Mouse (Mus musculus) intestine, embryonic 15.5 days (tissue): ENCODE measurements around the gene Tmem50a. TPM values are rescaled to one million over a fixed set of nuclear protein-coding genes. Genes with fewer than 3 reads are reported as not detected.

ENCODE experiments used
- ATAC-seq: fragments of 200-750 bp; cut with Nextera tagmentation; 2 replicates; pipeline ENCODE4 v1.8.0; 2017; ENCODE audit warnings: moderate TSS enrichment, moderate library complexity
- H3K27ac ChIP-seq: fragments of 300-500 bp; sonication (generic); 2 replicates; pipeline ENCODE4 v1.5.1; 2015; ENCODE audit warnings: mild to moderate bottlenecking, inconsistent platforms
- H3K27me3 ChIP-seq: fragments of 300-500 bp; sonication (generic); replicated peaks from 2 replicates; pipeline ENCODE4 v1.6.1; 2015; ENCODE audit warnings: inconsistent platforms
- H3K36me3 ChIP-seq: fragments of 300-500 bp; sonication (generic); 2 replicates; pipeline ENCODE4 v1.6.1; 2015; ENCODE audit warnings: inconsistent platforms
- H3K4me1 ChIP-seq: fragments of 300-500 bp; sonication (generic); replicated peaks from 2 replicates; pipeline ENCODE4 v1.6.1; 2015; ENCODE audit warnings: inconsistent platforms
- H3K4me2 ChIP-seq: fragments of 300-500 bp; sonication (generic); replicated peaks from 2 replicates; pipeline ENCODE4 v1.6.1; 2015; ENCODE audit warnings: mild to moderate bottlenecking, inconsistent platforms
- H3K4me3 ChIP-seq: fragments of 300-500 bp; sonication (generic); replicated peaks from 2 replicates; pipeline ENCODE4 v1.5.1; 2015; ENCODE audit warnings: inconsistent platforms
- H3K9ac ChIP-seq: fragments of 300-500 bp; sonication (generic); 2 replicates; pipeline ENCODE4 v1.6.1; 2015; ENCODE audit warnings: inconsistent platforms
- H3K9me3 ChIP-seq: fragments of 300-500 bp; sonication (generic); 2 replicates; pipeline ENCODE4 v1.6.1; 2016; ENCODE audit warnings: inconsistent platforms
- WGBS: fragments of 180-500 bp; shearing (Covaris S2); methylation state at CpG from one replicate; pipeline ENCODE4 v1.1.7; 2015; 5-methylcytosine and 5-hydroxymethylcytosine counted together
- polyA plus RNA-seq: library from polyadenylated mRNA; unstranded; fragments of >200 nt; fragmentation: Nextera tagmentation; extraction: Ambion mirVana; gene quantifications from 2 replicates; pipeline ENCODE4 v1.2.1, GENCODE M21; 2015

Gene Tmem50a
- polyA plus RNA-seq, 1 experiment from 2014 or later: 146 TPM

DNA sequence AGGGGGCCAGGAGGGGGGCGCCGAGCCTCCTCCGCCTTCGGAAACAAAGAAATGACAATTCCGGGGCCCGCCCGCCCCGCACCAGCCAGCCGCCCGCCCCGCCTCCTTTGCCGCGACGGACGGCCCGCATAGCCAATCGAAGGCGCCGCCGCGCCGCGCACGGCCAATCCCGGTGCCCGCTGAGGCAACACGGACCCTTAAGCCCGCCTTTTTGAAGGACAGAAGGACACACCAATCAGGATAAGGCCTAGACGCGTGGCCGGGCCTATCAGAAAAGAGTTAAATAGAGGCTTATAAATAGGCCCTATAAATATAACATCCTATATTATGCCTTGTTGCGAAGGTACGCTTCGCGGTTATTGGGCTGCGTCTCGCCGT is 61.6 kb downstream of the Tmem50a start, which contains the start of gene Maco1:
Gene Maco1 (minus strand): TSS at position 87 of the 378 bp plus-strand sequence.
- Histone ChIP-seq H3K9ac (peak within 1 kb of the TSS; percentile 83), H3K4me1 (peaks cover 8% of the 10 kb centered on the region; the same call in 1 of the 2 replicates), H3K4me3 (peak within 1 kb of the TSS; percentile 86), H3K9me3 (no peaks in the 10 kb centered on the region), H3K4me2 (peak within 1 kb of the TSS; percentile 89), H3K36me3 (no peaks in the 10 kb centered on the region), H3K27ac (peak within 1 kb of the TSS; percentile 88), H3K27me3 (no peaks in the 10 kb centered on the region)
- peak; percentile 98 for ATAC-seq
- under 1% methylated on average over 38 of the region's 38 CpGs for WGBS

DNA sequence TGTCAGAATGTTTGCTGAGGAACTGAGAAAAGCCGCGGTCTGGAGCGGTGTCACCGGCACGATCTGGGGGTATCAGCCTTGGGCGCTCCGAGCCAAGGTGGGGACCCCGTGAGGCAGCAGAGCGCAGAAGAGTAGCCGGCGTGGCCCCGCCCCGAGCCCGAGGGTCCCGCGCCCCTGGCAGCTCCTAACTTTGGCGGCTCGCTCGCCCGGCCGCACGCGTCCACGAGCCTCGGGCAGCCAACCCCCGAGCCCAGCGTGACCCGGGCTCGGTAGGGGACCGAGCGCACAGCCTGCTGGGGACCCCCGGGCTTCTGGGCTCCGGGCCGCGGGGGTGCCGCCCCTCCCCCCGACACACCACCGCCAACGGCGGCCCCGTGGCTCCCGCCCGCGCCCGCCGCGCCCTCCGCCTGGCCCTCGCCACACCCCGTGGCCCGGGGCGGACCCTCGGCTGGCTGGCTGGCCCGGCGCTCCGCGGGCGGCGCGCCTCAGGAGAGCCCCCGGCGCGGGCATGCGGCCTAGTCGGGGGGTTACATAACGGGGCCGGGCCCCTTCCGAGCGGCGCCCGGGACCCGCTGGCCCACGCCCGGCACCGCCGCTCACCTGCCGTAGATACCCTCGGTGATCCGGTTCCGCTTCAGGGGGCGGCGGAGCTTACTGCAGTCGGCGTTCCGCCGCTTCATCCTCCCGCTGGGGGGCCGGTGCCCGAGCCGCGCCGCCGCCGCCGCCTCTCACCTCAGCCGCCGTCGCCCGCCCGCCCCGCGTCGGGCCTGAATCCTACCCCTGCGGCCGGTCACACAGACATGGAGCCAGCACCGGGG is 62.2 kb downstream of the Tmem50a start:
- peak overlapping the region; percentile 86 for H3K4me3 ChIP-seq
- WGBS: under 1% methylated on average over 85 of the region's 106 CpGs

DNA sequence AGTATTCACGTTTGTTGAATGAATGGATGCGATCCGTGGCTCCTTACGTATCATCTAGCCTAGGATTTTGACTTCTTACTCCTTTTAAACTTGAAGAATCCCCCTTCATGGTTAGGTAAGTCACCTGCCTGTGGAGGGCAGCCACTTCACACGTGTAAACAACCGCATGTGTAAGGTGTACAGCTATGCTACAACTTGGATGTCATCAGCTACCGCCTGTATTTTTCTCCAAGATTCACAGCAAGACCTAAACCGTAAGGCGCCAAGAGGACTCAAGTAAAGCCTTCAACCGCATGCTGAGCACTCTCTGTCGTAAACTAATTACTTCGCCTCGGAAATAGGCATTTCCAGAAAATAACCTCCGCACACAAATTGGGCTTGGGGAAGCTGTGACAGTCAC is 62.9 kb downstream of the Tmem50a start:
- Histone ChIP-seq H3K27ac (no peak overlapping the region), H3K36me3 (no peaks in the 10 kb centered on the region), H3K9me3 (no peaks in the 10 kb centered on the region), H3K9ac (peak overlapping the region; percentile 83), H3K4me2 (peak overlapping the region; percentile 89), H3K4me3 (peak overlapping the region; percentile 86), H3K27me3 (no peaks in the 10 kb centered on the region), H3K4me1 (peaks cover 13% of the 10 kb centered on the region; the same call in 1 of the 2 replicates)
- 15% methylated on average over 14 of the region's 14 CpGs for WGBS
- no peak for ATAC-seq

More for the DNA sequence above, 62.2 kb downstream of the Tmem50a start:
- no peaks in the 10 kb centered on the region for H3K27me3 ChIP-seq
- ATAC-seq: peak; percentile 55
- no peaks in the 10 kb centered on the region for H3K9me3 ChIP-seq
- peak overlapping the region; percentile 89 for H3K4me2 ChIP-seq
- no peaks in the 10 kb centered on the region for H3K36me3 ChIP-seq
- H3K27ac ChIP-seq: peak overlapping the region; percentile 78
- peak overlapping the region; percentile 83 for H3K9ac ChIP-seq
- peaks cover 12% of the 10 kb centered on the region; the same call in 1 of the 2 replicates for H3K4me1 ChIP-seq

DNA sequence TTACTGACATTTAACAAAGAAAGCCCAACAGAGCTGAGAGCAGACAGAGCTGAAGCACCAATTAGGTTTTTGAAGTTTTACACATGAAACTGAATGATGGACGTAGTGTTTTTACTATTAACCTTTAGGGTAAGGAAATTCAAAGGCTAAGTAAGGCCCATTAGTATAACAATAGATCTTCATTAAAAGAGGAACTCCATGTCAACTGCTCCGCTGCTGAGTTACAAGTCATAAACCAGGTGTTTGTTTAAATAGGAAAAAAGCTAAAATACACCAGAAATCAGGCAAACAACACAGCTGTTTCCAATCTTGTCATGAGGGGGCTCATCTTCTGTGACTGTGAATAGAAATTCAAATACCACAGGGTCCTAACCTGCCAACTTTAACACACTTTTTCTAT is 63.6 kb downstream of the Tmem50a start:
- H3K9ac ChIP-seq: no peak overlapping the region
- no peaks in the 10 kb centered on the region for H3K9me3 ChIP-seq
- ATAC-seq: no peak
- no peak overlapping the region for H3K27ac ChIP-seq
- peaks cover 13% of the 10 kb centered on the region; the same call in 1 of the 2 replicates for H3K4me1 ChIP-seq
- 62% methylated on average over 2 of the region's 2 CpGs for WGBS
- no peaks in the 10 kb centered on the region for H3K36me3 ChIP-seq
- peak overlapping the region; percentile 89 for H3K4me2 ChIP-seq
- no peaks in the 10 kb centered on the region for H3K27me3 ChIP-seq
- H3K4me3 ChIP-seq: no peak overlapping the region

DNA sequence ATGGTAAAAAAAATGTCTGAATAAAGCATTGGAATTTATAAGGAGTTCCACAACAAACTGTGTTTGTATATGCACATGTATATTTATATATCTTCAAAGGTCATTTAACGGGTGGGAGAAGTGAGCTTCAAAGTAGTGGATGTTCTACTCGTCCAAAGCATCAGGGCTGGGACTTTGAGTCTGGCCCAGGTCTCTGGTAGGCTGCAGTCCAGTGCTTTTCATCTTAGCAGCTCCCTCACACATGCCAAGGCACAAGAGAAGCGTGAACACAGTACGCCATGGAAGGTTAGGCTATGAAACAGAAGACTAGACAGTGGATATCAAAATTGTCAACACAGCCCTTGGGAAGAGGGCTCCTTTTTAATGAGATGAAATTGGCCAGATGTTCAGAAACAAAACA is 64.3 kb downstream of the Tmem50a start:
- ATAC-seq: no peak

More for the DNA sequence above, 64.3 kb downstream of the Tmem50a start:
- H3K9ac ChIP-seq: no peak overlapping the region
- 67% methylated on average over 4 of the region's 4 CpGs for WGBS
- H3K9me3 ChIP-seq: no peaks in the 10 kb centered on the region
- H3K4me1 ChIP-seq: peaks cover 13% of the 10 kb centered on the region; the same call in 1 of the 2 replicates
- H3K36me3 ChIP-seq: no peaks in the 10 kb centered on the region
- H3K27ac ChIP-seq: no peak overlapping the region
- no peaks in the 10 kb centered on the region for H3K27me3 ChIP-seq
- H3K4me3 ChIP-seq: no peak overlapping the region
- no peak overlapping the region for H3K4me2 ChIP-seq

Other genes starting within 250 kb of the Tmem50a start
- gene Man1c1, start 210.7 kb downstream of the Tmem50a start, polyA plus RNA-seq: 3.0 TPM in 2 replicates
- gene Ldlrap1, start 147.0 kb downstream of the Tmem50a start, polyA plus RNA-seq: 15.9 and 18.6 TPM in 2 replicates
- 28.6 and 31.2 TPM in 2 replicates for gene Maco1, start 61.7 kb downstream of the Tmem50a start, polyA plus RNA-seq
- gene Rhd, start 50.5 kb downstream of the Tmem50a start, polyA plus RNA-seq: 7.9 and 8.4 TPM in 2 replicates
- 450 and 479 TPM in 2 replicates for gene Rsrp1, start 8.6 kb upstream of the Tmem50a start, polyA plus RNA-seq
- 60.0 and 63.7 TPM in 2 replicates for gene Syf2, start 15.9 kb upstream of the Tmem50a start, polyA plus RNA-seq
- 0.24 and 0.26 TPM in 2 replicates for gene Runx3, start 205.6 kb upstream of the Tmem50a start, polyA plus RNA-seq